Mouse (Mus musculus) bone marrow, adult 2 months (tissue): ENCODE data around the gene Ehmt1.
A peak's percentile ranks its signal among the peaks of the same experiment; 100 is the strongest.

Source experiments
- CTCF ChIP-seq: fragments of 200-500 bp; IDR thresholded peaks from 2 replicates; pipeline ENCODE4 v1.5.1; 2011; ENCODE audit warnings: low read length, control low read depth; ENCODE audit not compliant: control insufficient read depth, insufficient read depth
- POLR2A ChIP-seq: fragments of 200-500 bp; IDR thresholded peaks from 2 replicates; pipeline ENCODE4 v1.6.1; 2011; ENCODE audit warnings: low read depth, mild to moderate bottlenecking, control low read depth, low read length, borderline replicate concordance; ENCODE audit not compliant: control insufficient read depth

- TF ChIP-seq POLR2A (peak; percentile 54; the same call in 1 of the 2 replicates), CTCF (no peak)
Observed at GRCm38 (mm10) chr2:24918930-24919838, at the start of gene Ehmt1.
